ENCODE assay signal across 19 mouse cellular contexts in genomic region chr17:13714128-13714527, GRCm38 (mm10). TPM values are rescaled to one million over a fixed set of nuclear protein-coding genes. Genes with fewer than 3 reads are reported as not detected.
"Had no signal": no experiment of that assay in that cellular context is flagged by ENCODE, and none has a peak within 500 bp of the region (broad histone marks: within the 10 kb centered on the region; RNA-seq: fewer than 3 reads in every experiment).

No protein-coding gene starts in this region.

- H3K27me3 ChIP-seq: limb, embryonic 13.5 days; liver, embryonic 13.5 days; midbrain, embryonic 13.5 days; neural tube, embryonic 13.5 days; stomach, embryonic 15.5 days had no signal

- ATAC-seq: inflammation-experienced regulatory T-cells, adult 6 months; intestine, embryonic 16.5 days; midbrain, embryonic 13.5 days; midbrain, embryonic 16.5 days had no signal

- DNase-seq: left cerebral cortex, postnatal 4 days; liver, embryonic 13.5 days; retina, postnatal 1 day; right cerebral cortex, postnatal 25 days; spleen, adult 18-20 months; thymus, adult 2 months; thymus, postnatal 25 days had no signal

- H3K36me3 ChIP-seq: limb, embryonic 13.5 days; liver, embryonic 13.5 days; midbrain, embryonic 10.5 days; midbrain, embryonic 13.5 days; neural tube, embryonic 13.5 days; stomach, embryonic 15.5 days had no signal

- H3K27ac ChIP-seq: limb, embryonic 13.5 days; liver, embryonic 13.5 days; midbrain, embryonic 10.5 days; neural tube, embryonic 13.5 days; stomach, embryonic 15.5 days had no signal

- H3K9ac ChIP-seq: limb, embryonic 13.5 days; liver, embryonic 13.5 days; midbrain, embryonic 13.5 days; neural tube, embryonic 13.5 days; stomach, embryonic 15.5 days had no signal

- H3K4me3 ChIP-seq: limb, embryonic 13.5 days; liver, embryonic 13.5 days; megakaryocyte, embryonic 14.5 days; midbrain, embryonic 10.5 days; midbrain, embryonic 13.5 days; myocyte; neural tube, embryonic 13.5 days; stomach, embryonic 15.5 days had no signal

- H3K4me2 ChIP-seq: limb, embryonic 13.5 days; liver, embryonic 13.5 days; midbrain, embryonic 13.5 days; neural tube, embryonic 13.5 days; stomach, embryonic 15.5 days had no signal

- H3K9me3 ChIP-seq: limb, embryonic 13.5 days; liver, embryonic 13.5 days; midbrain, embryonic 10.5 days; midbrain, embryonic 13.5 days; neural tube, embryonic 13.5 days; stomach, embryonic 15.5 days had no signal

- H3K4me1 ChIP-seq: limb, embryonic 13.5 days; liver, embryonic 13.5 days; midbrain, embryonic 10.5 days; midbrain, embryonic 13.5 days; neural tube, embryonic 13.5 days had no signal

RNA-seq across cellular contexts. Expression of gene Tcte2, which starts 47.5 kb away (rescaled TPM):
- total RNA-seq: monocyte, adult 5-6 weeks; neutrophil, adult 5-6 weeks had no signal
- polyA plus RNA-seq: inflammation-experienced regulatory T-cells, adult 6 months had no signal
